Mouse (Mus musculus) C2C12 (cell line): ENCODE measurements around the gene Vps25. TPM values are rescaled to one million over a fixed set of nuclear protein-coding genes. Genes with fewer than 3 reads are reported as not detected.

Experiments used
- H3K27me3 ChIP-seq: one replicate; pipeline ENCODE4 v1.6.1; 2011; ENCODE audit not compliant: control insufficient read depth, insufficient read depth, insufficient read length
- H3K36me3 ChIP-seq: one replicate; pipeline ENCODE4 v1.6.1; 2011; ENCODE audit not compliant: control insufficient read depth, insufficient read depth
- H3K4me3 ChIP-seq: one replicate; pipeline ENCODE4 v1.5.1; 2011; ENCODE audit warnings: mild to moderate bottlenecking, control low read depth; ENCODE audit not compliant: poor library complexity, insufficient read depth, severe bottlenecking
- H3K79me2 ChIP-seq: one replicate; pipeline ENCODE4 v1.6.1; 2011; ENCODE audit not compliant: control insufficient read depth, insufficient read depth
- H3K79me3 ChIP-seq: one replicate; pipeline ENCODE4 v1.6.1; 2011; ENCODE audit warnings: low read depth, control low read depth
- H3ac ChIP-seq: one replicate; pipeline ENCODE3; 2011; ENCODE audit warnings: low read depth; ENCODE audit not compliant: control insufficient read depth, insufficient read length
- CEBPB ChIP-seq: IDR thresholded peaks from one replicate; pipeline ENCODE4 v1.6.1; 2011; ENCODE audit warnings: low read depth, mild to moderate bottlenecking, control low read depth, moderate library complexity
- CTCF ChIP-seq: IDR thresholded peaks from one replicate; pipeline ENCODE4 v1.5.1; 2011; ENCODE audit not compliant: control insufficient read depth, insufficient read depth, insufficient read length
- FOSL1 ChIP-seq: IDR thresholded peaks from one replicate; pipeline ENCODE4 v1.8.0; 2011; ENCODE audit warnings: mild to moderate bottlenecking, low read length; ENCODE audit not compliant: poor library complexity, insufficient read depth, severe bottlenecking
- MAX ChIP-seq: IDR thresholded peaks from one replicate; pipeline ENCODE4 v1.6.1; 2011; ENCODE audit warnings: mild to moderate bottlenecking, control low read depth
- MYOD1 ChIP-seq: IDR thresholded peaks from one replicate; pipeline ENCODE4 v1.6.1; 2011; ENCODE audit warnings: low read depth; ENCODE audit not compliant: control insufficient read depth, insufficient read length
- MYOG ChIP-seq: IDR thresholded peaks from one replicate; pipeline ENCODE4 v1.6.1; 2011; ENCODE audit not compliant: control insufficient read depth, insufficient read length; ENCODE audit errors: extremely low read depth
- USF1 ChIP-seq: IDR thresholded peaks from one replicate; pipeline ENCODE4 v1.6.1; 2011; ENCODE audit warnings: low read depth, mild to moderate bottlenecking, control low read depth, moderate library complexity
- polyA plus RNA-seq: library from polyadenylated mRNA; unstranded; fragments of >200 nt; fragmentation: generic; extraction: Trizol; gene quantifications from one replicate; pipeline ENCODE4 v1.2.1, GENCODE M21; 2012; ENCODE audit warnings: missing spikeins

The Vps25 gene
- polyA plus RNA-seq, 1 experiment, result 116 TPM

DNA sequence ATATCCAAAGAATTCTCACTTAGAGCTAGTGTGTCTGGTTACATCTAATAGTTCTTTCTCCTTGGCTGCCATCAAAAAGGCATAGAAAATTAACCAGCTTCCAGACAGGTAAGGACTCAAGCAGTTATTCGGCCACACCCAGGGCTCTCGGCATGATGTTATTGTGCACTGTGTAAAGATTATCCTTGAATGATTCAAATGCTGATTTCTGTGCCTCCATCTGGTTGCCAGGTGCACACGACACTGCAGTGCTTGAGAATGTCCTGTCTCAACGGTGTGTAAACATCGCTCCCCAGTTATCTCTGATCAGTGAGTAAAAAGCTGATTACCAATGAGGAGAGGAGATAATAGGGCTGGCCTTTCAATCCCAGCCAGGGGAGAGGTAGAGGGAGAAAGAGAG is 54.2 kb downstream of the Vps25 start:
- Histone ChIP-seq H3K36me3 (no peaks in the 10 kb centered on the region), H3K79me2 (no peaks in the 10 kb centered on the region), H3K27me3 (peaks cover 4% of the 10 kb centered on the region), H3K4me3 (no peak overlapping the region), H3ac (no peak overlapping the region), H3K79me3 (no peaks in the 10 kb centered on the region)
- no peak for TF ChIP-seq CTCF
- TF ChIP-seq MYOD1, result no peak
- no peak for TF ChIP-seq USF1
- no peak for TF ChIP-seq MAX
- TF ChIP-seq MYOG, result no peak
- TF ChIP-seq CEBPB, result no peak
- no peak for TF ChIP-seq FOSL1

Other genes with a start within 250 kb of the Vps25 start
- 22.8 TPM for gene Atp6v0a1, start 244.3 kb upstream of the Vps25 start, polyA plus RNA-seq
- gene Naglu, start 183.7 kb upstream of the Vps25 start, polyA plus RNA-seq, result 7.3 TPM
- gene Hsd17b1, start 175.3 kb upstream of the Vps25 start, polyA plus RNA-seq, result not detected
- gene Coasy, start 171.1 kb upstream of the Vps25 start, polyA plus RNA-seq, result 31.0 TPM
- 39.7 TPM for gene Mlx, start 166.4 kb upstream of the Vps25 start, polyA plus RNA-seq
- gene Psmc3ip, start 158.3 kb upstream of the Vps25 start, polyA plus RNA-seq, result 24.0 TPM
- 25.7 TPM for gene Retreg3, start 133.8 kb upstream of the Vps25 start, polyA plus RNA-seq
- 115 TPM for gene Tubg1, start 133.8 kb upstream of the Vps25 start, polyA plus RNA-seq
- 0.13 TPM for gene Tubg2, start 97.8 kb upstream of the Vps25 start, polyA plus RNA-seq
- gene Cntnap1, start 83.2 kb upstream of the Vps25 start, polyA plus RNA-seq, result 0.28 TPM
- 18.3 TPM for gene Plekhh3, start 82.4 kb upstream of the Vps25 start, polyA plus RNA-seq
- 0.18 TPM for gene Ccr10, start 78.3 kb upstream of the Vps25 start, polyA plus RNA-seq
- gene Ezh1, start 27.2 kb upstream of the Vps25 start, polyA plus RNA-seq, result 4.5 TPM
- 0.66 TPM for gene Ramp2, start 7.7 kb upstream of the Vps25 start, polyA plus RNA-seq
- 0.49 TPM for gene Wnk4, start 6.9 kb downstream of the Vps25 start, polyA plus RNA-seq
- gene Cntd1, start 25.3 kb downstream of the Vps25 start, polyA plus RNA-seq, result 0.05 TPM
- gene Coa3, start 25.4 kb downstream of the Vps25 start, polyA plus RNA-seq, result 85.2 TPM
- gene Becn1, start 48.6 kb downstream of the Vps25 start, polyA plus RNA-seq, result 103 TPM
- gene Psme3, start 62.5 kb downstream of the Vps25 start, polyA plus RNA-seq, result 89.9 TPM
- gene Aoc2, start 71.4 kb downstream of the Vps25 start, polyA plus RNA-seq, result 1.2 TPM
- gene Aoc3, start 76.9 kb downstream of the Vps25 start, polyA plus RNA-seq, result 0.07 TPM
- not detected for gene G6pc, start 113.9 kb downstream of the Vps25 start, polyA plus RNA-seq
- 50.6 TPM for gene Aarsd1, start 163.9 kb downstream of the Vps25 start, polyA plus RNA-seq
- gene Gm27029, start 171.1 kb downstream of the Vps25 start, polyA plus RNA-seq, result 5.2 TPM
- 10.4 TPM for gene Rundc1, start 171.4 kb downstream of the Vps25 start, polyA plus RNA-seq
- 19.2 TPM for gene Ptges3l, start 171.6 kb downstream of the Vps25 start, polyA plus RNA-seq
- 2,812 TPM for gene Rpl27, start 188.6 kb downstream of the Vps25 start, polyA plus RNA-seq
- 23.4 TPM for gene Ifi35, start 194.7 kb downstream of the Vps25 start, polyA plus RNA-seq
- 19.2 TPM for gene Rnd2, start 211.3 kb downstream of the Vps25 start, polyA plus RNA-seq
- gene Vat1, start 212.5 kb downstream of the Vps25 start, polyA plus RNA-seq, result 306 TPM